Mouse (Mus musculus): ENCODE measurements around the gene Edn2. TPM values are rescaled to one million over a fixed set of nuclear protein-coding genes. Genes with fewer than 3 reads are reported as not detected.

Edn2 gene
- total and polyA plus RNA-seq, 2 experiments, result not detected

GRCm38 (mm10) chr4:120199184-120199885, 38.3 kb downstream of the Edn2 start:
- TF ChIP-seq POLR2A (IDR thresholded peaks at IDR 0.05; ENCODE audit: extremely low read depth, insufficient read depth, low read length) (no peak), CTCF (IDR thresholded peaks at IDR 0.05; ENCODE audit: low read depth, low read length) (no peak)
- 61% methylated on average over 9 of the region's 9 CpGs for WGBS
- Histone ChIP-seq H3K9ac (ENCODE audit: low read depth, low read length) (no peak overlapping the region), H3K36me3 (ENCODE audit: control insufficient read depth, insufficient read depth, low read length) (no peaks in the 10 kb centered on the region), H3K79me2 (ENCODE audit: control insufficient read depth, insufficient read depth, low read length) (no peaks in the 10 kb centered on the region), H3K4me3 (ENCODE audit: insufficient read depth, low read depth, low read length) (no peak overlapping the region), H3K4me1 (ENCODE audit: control insufficient read depth, insufficient read depth, low read length) (no peaks in the 10 kb centered on the region), H3K27me3 (ENCODE audit: control insufficient read depth, insufficient read depth, low read length) (no peaks in the 10 kb centered on the region), H3K27ac (replicated peaks; ENCODE audit: insufficient read depth, low read depth, low read length) (no peak overlapping the region)
- DNase-seq (ENCODE audit: extremely low read depth, low read depth, low spot score), result no peak

DNA sequence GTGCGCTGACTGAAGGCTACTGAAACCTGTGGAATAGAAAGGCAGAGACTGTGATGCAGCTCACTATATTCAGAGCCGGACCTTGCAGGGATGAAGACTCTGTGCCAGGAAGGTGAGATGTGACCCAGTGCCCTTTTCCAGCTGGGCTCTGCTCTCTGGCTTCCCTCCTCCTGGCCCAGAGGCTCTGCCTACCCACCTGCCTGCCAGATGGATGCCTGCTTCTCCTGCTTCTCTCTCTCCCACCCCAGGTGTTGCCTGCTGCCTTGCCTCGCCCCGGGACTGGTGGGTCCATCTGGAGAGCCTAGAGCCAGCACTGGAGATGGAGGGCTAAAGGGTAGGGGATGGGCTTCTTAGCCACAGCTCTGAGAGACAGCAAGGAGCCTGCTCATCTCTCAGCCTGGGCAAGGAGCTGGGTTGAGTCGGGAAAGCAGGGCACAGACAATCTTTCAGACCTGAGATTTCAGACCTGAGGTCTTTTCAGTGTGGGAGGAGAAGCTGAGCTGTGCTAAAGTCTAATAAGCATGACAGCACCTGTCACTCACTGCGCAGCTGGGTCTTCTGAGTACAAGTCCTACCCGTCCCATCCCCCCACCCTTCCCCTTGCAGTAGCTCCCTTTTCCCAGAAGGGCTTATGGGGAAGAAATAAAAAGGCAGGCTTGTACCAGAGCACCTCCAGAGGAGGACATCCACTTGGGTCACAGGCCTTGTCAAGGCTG, 39.7 kb downstream of the Edn2 start:
- Histone ChIP-seq H3K36me3 (ENCODE audit: control insufficient read depth, insufficient read depth, low read length) (no peaks in the 10 kb centered on the region), H3K4me1 (ENCODE audit: control insufficient read depth, insufficient read depth, low read length) (no peaks in the 10 kb centered on the region), H3K79me2 (ENCODE audit: control insufficient read depth, insufficient read depth, low read length) (no peaks in the 10 kb centered on the region), H3K27ac (replicated peaks; ENCODE audit: insufficient read depth, low read depth, low read length) (no peak overlapping the region), H3K9ac (ENCODE audit: low read depth, low read length) (no peak overlapping the region), H3K4me3 (ENCODE audit: insufficient read depth, low read depth, low read length) (no peak overlapping the region), H3K27me3 (ENCODE audit: control insufficient read depth, insufficient read depth, low read length) (no peaks in the 10 kb centered on the region)
- WGBS, result 89% methylated on average over 7 of the region's 7 CpGs
- DNase-seq (ENCODE audit: extremely low read depth, low read depth, low spot score), result no peak
- TF ChIP-seq POLR2A (IDR thresholded peaks at IDR 0.05; ENCODE audit: extremely low read depth, insufficient read depth, low read length), result no peak
- TF ChIP-seq CTCF (IDR thresholded peaks at IDR 0.05; ENCODE audit: low read depth, low read length), result no peak

DNA sequence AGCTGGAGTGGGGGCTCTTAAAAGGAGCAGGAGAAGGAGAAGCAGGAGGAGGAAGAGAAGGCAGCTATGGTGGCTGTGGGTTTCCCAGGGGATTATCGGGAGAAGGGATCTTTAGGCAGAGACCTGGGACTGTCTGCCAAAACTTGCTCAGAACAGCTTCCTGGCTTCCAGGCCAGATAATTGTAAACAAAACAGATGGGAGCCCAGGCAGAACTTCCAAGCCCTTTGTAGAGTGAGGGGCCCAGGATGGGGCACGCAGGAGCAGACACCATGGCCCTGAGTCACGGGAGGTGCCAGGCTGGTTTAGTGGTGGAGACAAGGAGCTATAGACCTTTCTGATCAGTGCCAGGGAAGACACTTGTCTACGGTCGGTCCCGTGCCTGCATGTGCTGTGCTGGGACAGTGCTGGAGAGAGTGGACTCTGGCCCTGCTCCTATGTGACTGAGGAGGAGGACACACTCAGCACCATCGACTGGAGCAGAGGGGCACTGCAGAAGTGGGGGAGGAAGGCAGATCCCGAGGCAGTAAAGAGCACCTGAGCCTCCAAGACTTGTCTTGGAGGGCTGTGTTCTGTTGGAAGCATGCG, 43.4 kb downstream of the Edn2 start:
- H3K9ac ChIP-seq (ENCODE audit: low read depth, low read length), result no peak overlapping the region
- H3K36me3 ChIP-seq (ENCODE audit: control insufficient read depth, insufficient read depth, low read length), result no peaks in the 10 kb centered on the region
- no peak for DNase-seq (ENCODE audit: extremely low read depth, low read depth, low spot score)
- WGBS, result 34% methylated on average over 9 of the region's 9 CpGs
- no peaks in the 10 kb centered on the region for H3K79me2 ChIP-seq (ENCODE audit: control insufficient read depth, insufficient read depth, low read length)
- H3K27me3 ChIP-seq (ENCODE audit: control insufficient read depth, insufficient read depth, low read length), result no peaks in the 10 kb centered on the region
- H3K4me3 ChIP-seq (ENCODE audit: insufficient read depth, low read depth, low read length), result no peak overlapping the region
- no peak overlapping the region for H3K27ac ChIP-seq (replicated peaks; ENCODE audit: insufficient read depth, low read depth, low read length)
- TF ChIP-seq POLR2A (IDR thresholded peaks at IDR 0.05; ENCODE audit: extremely low read depth, insufficient read depth, low read length) (no peak), CTCF (IDR thresholded peaks at IDR 0.05; ENCODE audit: low read depth, low read length) (no peak)
- H3K4me1 ChIP-seq (ENCODE audit: control insufficient read depth, insufficient read depth, low read length), result no peaks in the 10 kb centered on the region

DNA sequence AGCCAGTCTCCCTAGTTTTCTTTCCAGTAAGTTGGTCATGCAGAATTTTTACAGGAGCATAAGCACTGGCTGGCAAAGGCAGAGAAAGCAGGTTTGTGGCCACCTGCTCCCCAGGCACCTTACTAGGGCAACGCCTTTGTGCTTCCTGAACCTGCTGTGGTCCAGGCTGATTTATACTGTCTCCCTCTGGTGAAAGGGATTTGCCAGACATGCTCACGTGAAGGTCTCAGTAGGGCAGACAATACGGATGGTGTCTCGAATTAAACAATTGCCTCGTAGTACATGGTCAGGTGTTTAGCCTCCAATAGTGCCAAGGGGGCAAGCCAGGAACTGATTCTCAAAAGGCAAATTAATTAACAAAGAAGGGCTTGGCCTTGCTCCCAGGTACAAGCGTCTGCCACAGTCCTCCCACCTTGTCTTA, 45.5 kb downstream of the Edn2 start:
- no peaks in the 10 kb centered on the region for H3K27me3 ChIP-seq (ENCODE audit: control insufficient read depth, insufficient read depth, low read length)
- no peaks in the 10 kb centered on the region for H3K4me1 ChIP-seq (ENCODE audit: control insufficient read depth, insufficient read depth, low read length)
- DNase-seq (ENCODE audit: extremely low read depth, low read depth, low spot score), result no peak
- no peak overlapping the region for H3K9ac ChIP-seq (ENCODE audit: low read depth, low read length)
- no peak overlapping the region for H3K4me3 ChIP-seq (ENCODE audit: insufficient read depth, low read depth, low read length)
- no peaks in the 10 kb centered on the region for H3K79me2 ChIP-seq (ENCODE audit: control insufficient read depth, insufficient read depth, low read length)
- TF ChIP-seq CTCF (IDR thresholded peaks at IDR 0.05; ENCODE audit: low read depth, low read length) (no peak), POLR2A (IDR thresholded peaks at IDR 0.05; ENCODE audit: extremely low read depth, insufficient read depth, low read length) (no peak)
- H3K27ac ChIP-seq (replicated peaks; ENCODE audit: insufficient read depth, low read depth, low read length), result no peak overlapping the region
- H3K36me3 ChIP-seq (ENCODE audit: control insufficient read depth, insufficient read depth, low read length), result no peaks in the 10 kb centered on the region
- WGBS, result 87% methylated on average over 6 of the region's 6 CpGs

GRCm38 (mm10) chr4:120212080-120212479, 51.1 kb downstream of the Edn2 start:
- DNase-seq (ENCODE audit: extremely low read depth, low read depth, low spot score), result no peak
- no peak overlapping the region for H3K9ac ChIP-seq (ENCODE audit: low read depth, low read length)
- no peaks in the 10 kb centered on the region for H3K27me3 ChIP-seq (ENCODE audit: control insufficient read depth, insufficient read depth, low read length)
- H3K79me2 ChIP-seq (ENCODE audit: control insufficient read depth, insufficient read depth, low read length), result no peaks in the 10 kb centered on the region
- TF ChIP-seq POLR2A (IDR thresholded peaks at IDR 0.05; ENCODE audit: extremely low read depth, insufficient read depth, low read length) (no peak), CTCF (IDR thresholded peaks at IDR 0.05; ENCODE audit: low read depth, low read length) (no peak)
- no peaks in the 10 kb centered on the region for H3K36me3 ChIP-seq (ENCODE audit: control insufficient read depth, insufficient read depth, low read length)
- no peaks in the 10 kb centered on the region for H3K4me1 ChIP-seq (ENCODE audit: control insufficient read depth, insufficient read depth, low read length)
- H3K27ac ChIP-seq (replicated peaks; ENCODE audit: insufficient read depth, low read depth, low read length), result no peak overlapping the region
- 72% methylated on average over 6 of the region's 6 CpGs for WGBS
- H3K4me3 ChIP-seq (ENCODE audit: insufficient read depth, low read depth, low read length), result no peak overlapping the region

All from liver, adult 2 months (tissue).